Mouse (Mus musculus): ENCODE results near the gene Focad. TPM values are rescaled to one million over a fixed set of nuclear protein-coding genes. Genes with fewer than 3 reads are reported as not detected.

The Focad gene
- total RNA-seq (2017): 4.7 and 5.7 TPM in 2 replicates

- peak; percentile 100 for ATAC-seq (ENCODE audit: extremely low read depth, insufficient number of reproducible peaks, low FRiP score, poor library complexity, severe bottlenecking)
Measured at GRCm38 (mm10) chr4:88094062-88094767, at the start of gene Focad. TSS of gene Focad (plus strand) at chr4:88094629.

GRCm38 (mm10) chr4:88045151-88045550 lies 49.3 kb upstream of the Focad start:
- no peak for ATAC-seq (ENCODE audit: extremely low read depth, insufficient number of reproducible peaks, low FRiP score, poor library complexity, severe bottlenecking)

GRCm38 (mm10) chr4:88046280-88046679 lies 48.1 kb upstream of the Focad start:
- peak; percentile 55; the same call in 1 of the 2 replicates for ATAC-seq (ENCODE audit: extremely low read depth, insufficient number of reproducible peaks, low FRiP score, poor library complexity, severe bottlenecking)

GRCm38 (mm10) chr4:88075388-88075787 lies 19.0 kb upstream of the Focad start:
- no peak for ATAC-seq (ENCODE audit: extremely low read depth, insufficient number of reproducible peaks, low FRiP score, poor library complexity, severe bottlenecking)

GRCm38 (mm10) chr4:88078983-88079382 lies 15.4 kb upstream of the Focad start:
- no peak for ATAC-seq (ENCODE audit: extremely low read depth, insufficient number of reproducible peaks, low FRiP score, poor library complexity, severe bottlenecking)

GRCm38 (mm10) chr4:88081417-88081816 lies 13.0 kb upstream of the Focad start:
- ATAC-seq (ENCODE audit: extremely low read depth, insufficient number of reproducible peaks, low FRiP score, poor library complexity, severe bottlenecking): no peak

GRCm38 (mm10) chr4:88081885-88082284 lies 12.5 kb upstream of the Focad start:
- no peak for ATAC-seq (ENCODE audit: extremely low read depth, insufficient number of reproducible peaks, low FRiP score, poor library complexity, severe bottlenecking)

- no peak for ATAC-seq (ENCODE audit: extremely low read depth, insufficient number of reproducible peaks, low FRiP score, poor library complexity, severe bottlenecking)
Measured at GRCm38 (mm10) chr4:88082381-88082780, 12.0 kb upstream of the Focad start.

- ATAC-seq (ENCODE audit: extremely low read depth, insufficient number of reproducible peaks, low FRiP score, poor library complexity, severe bottlenecking): no peak
Measured at GRCm38 (mm10) chr4:88083781-88084180, 10.6 kb upstream of the Focad start.

- ATAC-seq (ENCODE audit: extremely low read depth, insufficient number of reproducible peaks, low FRiP score, poor library complexity, severe bottlenecking): no peak
Measured at GRCm38 (mm10) chr4:88090316-88090715, 4.1 kb upstream of the Focad start.

- no peak for ATAC-seq (ENCODE audit: extremely low read depth, insufficient number of reproducible peaks, low FRiP score, poor library complexity, severe bottlenecking)
Measured at GRCm38 (mm10) chr4:88094768-88095420, 465 bp downstream of the Focad start.

- no peak for ATAC-seq (ENCODE audit: extremely low read depth, insufficient number of reproducible peaks, low FRiP score, poor library complexity, severe bottlenecking)
Measured at GRCm38 (mm10) chr4:88095693-88096092, 1.3 kb downstream of the Focad start.

- ATAC-seq (ENCODE audit: extremely low read depth, insufficient number of reproducible peaks, low FRiP score, poor library complexity, severe bottlenecking): no peak
Measured at GRCm38 (mm10) chr4:88108585-88108984, 14.2 kb downstream of the Focad start.

GRCm38 (mm10) chr4:88117331-88117730 lies 22.9 kb downstream of the Focad start:
- no peak for ATAC-seq (ENCODE audit: extremely low read depth, insufficient number of reproducible peaks, low FRiP score, poor library complexity, severe bottlenecking)

GRCm38 (mm10) chr4:88117942-88118341 lies 23.5 kb downstream of the Focad start:
- ATAC-seq (ENCODE audit: extremely low read depth, insufficient number of reproducible peaks, low FRiP score, poor library complexity, severe bottlenecking): no peak

GRCm38 (mm10) chr4:88118750-88119395 lies 24.4 kb downstream of the Focad start:
- ATAC-seq (ENCODE audit: extremely low read depth, insufficient number of reproducible peaks, low FRiP score, poor library complexity, severe bottlenecking): no peak

GRCm38 (mm10) chr4:88120091-88120490 lies 25.7 kb downstream of the Focad start:
- no peak for ATAC-seq (ENCODE audit: extremely low read depth, insufficient number of reproducible peaks, low FRiP score, poor library complexity, severe bottlenecking)

- no peak for ATAC-seq (ENCODE audit: extremely low read depth, insufficient number of reproducible peaks, low FRiP score, poor library complexity, severe bottlenecking)
Measured at GRCm38 (mm10) chr4:88122472-88122871, 28.0 kb downstream of the Focad start.

GRCm38 (mm10) chr4:88135936-88136335 lies 41.5 kb downstream of the Focad start:
- ATAC-seq (ENCODE audit: extremely low read depth, insufficient number of reproducible peaks, low FRiP score, poor library complexity, severe bottlenecking): no peak

GRCm38 (mm10) chr4:88136528-88136927 lies 42.1 kb downstream of the Focad start:
- ATAC-seq (ENCODE audit: extremely low read depth, insufficient number of reproducible peaks, low FRiP score, poor library complexity, severe bottlenecking): no peak

Measured in neutrophil, adult 5-6 weeks (primary cell).